Mouse (Mus musculus) CH12.LX (cell line): ENCODE measurements around the gene Gm10271. TPM values are rescaled to one million over a fixed set of nuclear protein-coding genes. Genes with fewer than 3 reads are reported as not detected.

Experiments used
- DNase-seq: peaks from one replicate; pipeline ENCODE4 v3.0.0-alpha.2; 2013; ENCODE audit errors: extremely low read depth
- H3K27ac ChIP-seq: 2 replicates; pipeline ENCODE4 v1.5.1; 2012; ENCODE audit warnings: low read depth, mild to moderate bottlenecking, control low read depth, moderate library complexity; ENCODE audit not compliant: insufficient read depth
- H3K27me3 ChIP-seq: replicated peaks from 2 replicates; pipeline ENCODE3; 2012; ENCODE audit warnings: inconsistent platforms
- H3K36me3 ChIP-seq, 2 experiments: replicated peaks in 1 of 2; 2 replicates each; pipeline versions ENCODE3 to v1.6.1; 2012; ENCODE audit warnings: inconsistent platforms in 1 of 2, low read length in 1 of 2, mild to moderate bottlenecking in 1 of 2, mixed read lengths in 1 of 2, moderate library complexity in 1 of 2; ENCODE audit not compliant: control insufficient read depth in 1 of 2, insufficient read depth in 1 of 2
- H3K4me1 ChIP-seq, 2 experiments: 2 replicates each; pipeline ENCODE4 v1.6.1; 2012; ENCODE audit warnings: inconsistent platforms in 1 of 2, moderate library complexity in 1 of 2; ENCODE audit not compliant: insufficient read depth in 2 of 2, control insufficient read depth in 1 of 2
- H3K4me2 ChIP-seq: 2 replicates; pipeline ENCODE4 v1.6.1; 2012; ENCODE audit warnings: low read depth, mild to moderate bottlenecking, control low read depth; ENCODE audit not compliant: poor library complexity, insufficient read depth, severe bottlenecking
- H3K4me3 ChIP-seq, 3 experiments: fragments of 150-350 bp in 1 of 3; sonication (generic) in 1 of 3; replicated peaks in 1 of 3; 2 replicates each; pipeline versions ENCODE3 to v1.5.1; 2011 to 2012; ENCODE audit warnings: low read depth in 2 of 3, low read length in 2 of 3, mild to moderate bottlenecking in 2 of 3, moderate library complexity in 2 of 3, control low read depth in 1 of 3, improper control_type of control experiment in 1 of 3, inconsistent platforms in 1 of 3, mixed read lengths in 1 of 3; ENCODE audit not compliant: poor library complexity in 1 of 3
- H3K79me2 ChIP-seq: replicated peaks from 2 replicates; pipeline ENCODE4 v1.6.1; 2012; ENCODE audit warnings: mild to moderate bottlenecking, moderate library complexity; ENCODE audit not compliant: control insufficient read depth, poor library complexity, insufficient read depth, severe bottlenecking; ENCODE audit errors: extremely low read depth
- H3K9ac ChIP-seq: 2 replicates; pipeline ENCODE4 v1.6.1; 2012; ENCODE audit warnings: low read depth, mild to moderate bottlenecking, control low read depth, moderate library complexity; ENCODE audit not compliant: insufficient read depth
- H3K9me3 ChIP-seq: replicated peaks from 2 replicates; pipeline ENCODE3; 2012; ENCODE audit warnings: low read length, inconsistent platforms, mixed read lengths
- BHLHE40 ChIP-seq: IDR thresholded peaks from 2 replicates; pipeline ENCODE4 v1.6.1; 2011; ENCODE audit warnings: mild to moderate bottlenecking, low read depth, low read length, improper control_type of control experiment
- CTCF ChIP-seq, 2 experiments: IDR thresholded peaks in 1 of 2; conservative IDR thresholded peaks in 1 of 2; 2 replicates each; pipeline ENCODE4 v1.5.1; 2011 to 2012; ENCODE audit warnings: low read depth in 2 of 2, low read length in 2 of 2, improper control_type of control experiment in 1 of 2, inconsistent platforms in 1 of 2, mild to moderate bottlenecking in 1 of 2, moderate library complexity in 1 of 2
- ETS1 ChIP-seq: conservative IDR thresholded peaks from 2 replicates; pipeline ENCODE4 v1.6.1; 2012; ENCODE audit warnings: low read depth, mild to moderate bottlenecking, inconsistent platforms, low read length, improper control_type of control experiment, moderate library complexity
- HCFC1 ChIP-seq: IDR thresholded peaks from 2 replicates; pipeline ENCODE4 v1.6.1; 2012; ENCODE audit warnings: low read depth, mild to moderate bottlenecking, inconsistent platforms, low read length, improper control_type of control experiment
- IRF4 ChIP-seq: IDR thresholded peaks from 2 replicates; pipeline ENCODE4 v1.6.1; 2014; ENCODE audit warnings: low read depth, mild to moderate bottlenecking, inconsistent platforms, low read length, improper control_type of control experiment
- MAFK ChIP-seq: IDR thresholded peaks from 2 replicates; pipeline ENCODE4 v1.6.1; 2011; ENCODE audit warnings: low read length, improper control_type of control experiment; ENCODE audit not compliant: insufficient replicate concordance
- MAX ChIP-seq: IDR thresholded peaks from 2 replicates; pipeline ENCODE4 v1.6.1; 2011; ENCODE audit warnings: low read length, improper control_type of control experiment
- MAZ ChIP-seq: IDR thresholded peaks from 2 replicates; pipeline ENCODE4 v1.6.1; 2012; ENCODE audit warnings: low read depth, mild to moderate bottlenecking, inconsistent platforms, low read length, improper control_type of control experiment, moderate library complexity
- NRF1 ChIP-seq: IDR thresholded peaks from 2 replicates; pipeline ENCODE4 v1.6.1; 2014; ENCODE audit warnings: low read depth, mild to moderate bottlenecking, inconsistent platforms, low read length, improper control_type of control experiment, moderate library complexity
- POLR2AphosphoS2 ChIP-seq: IDR thresholded peaks from 2 replicates; pipeline ENCODE4 v1.6.1; 2011; ENCODE audit warnings: low read depth, low read length, improper control_type of control experiment
- RCOR1 ChIP-seq: conservative IDR thresholded peaks from 2 replicates; pipeline ENCODE4 v1.6.1; 2012; ENCODE audit warnings: low read depth, mild to moderate bottlenecking, inconsistent platforms, low read length, improper control_type of control experiment
- SIN3A ChIP-seq: IDR thresholded peaks from 2 replicates; pipeline ENCODE4 v1.6.1; 2012; ENCODE audit warnings: low read length, improper control_type of control experiment, inconsistent platforms
- SMC3 ChIP-seq: IDR thresholded peaks from 2 replicates; pipeline ENCODE4 v1.6.1; 2011; ENCODE audit warnings: low read depth, low read length, improper control_type of control experiment
- TBP ChIP-seq: conservative IDR thresholded peaks from 2 replicates; pipeline ENCODE4 v1.6.1; 2011; ENCODE audit warnings: low read depth, low read length, improper control_type of control experiment
- TCF12 ChIP-seq: IDR thresholded peaks from 2 replicates; pipeline ENCODE4 v1.6.1; 2014; ENCODE audit warnings: low read depth, mild to moderate bottlenecking, inconsistent platforms, low read length, improper control_type of control experiment
- ZC3H11A ChIP-seq: IDR thresholded peaks from 2 replicates; pipeline ENCODE4 v1.6.1; 2012; ENCODE audit warnings: low read depth, mild to moderate bottlenecking, inconsistent platforms, low read length, improper control_type of control experiment
- ZKSCAN1 ChIP-seq: IDR thresholded peaks from 2 replicates; pipeline ENCODE4 v1.6.1; 2012; ENCODE audit warnings: low read depth, inconsistent platforms, low read length, improper control_type of control experiment, borderline replicate concordance
- ZMIZ1 ChIP-seq: IDR thresholded peaks from 2 replicates; pipeline ENCODE4 v1.6.1; 2012; ENCODE audit warnings: low read depth, mild to moderate bottlenecking, inconsistent platforms, low read length, improper control_type of control experiment
- dilution Hi-C: fragments of 300-500 bp; cut with MboI; formaldehyde crosslinking; loops from 2 replicates; pipeline ENCODE4 v1.14.3; 2020; ENCODE audit warnings: low sequenced_read_pairs; ENCODE audit not compliant: extremely low pct_unique_long_range_greater_than_20kb, extremely low pct_ligation_motif_present
- in situ Hi-C: fragments of 300-500 bp; cut with MboI; formaldehyde crosslinking; loops from 3 replicates; pipeline ENCODE4 v1.14.3; 2019; ENCODE audit warnings: low sequenced_read_pairs, low pct_ligation_motif_present, low pct_unique_long_range_greater_than_20kb, mixed read lengths
- polyA plus RNA-seq: library from polyadenylated mRNA; unstranded; fragments of >175 nt; gene quantifications from 2 replicates; pipeline ENCODE4 v1.2.1, GENCODE M21; 2012; ENCODE audit warnings: low read depth; ENCODE audit not compliant: insufficient read length
- total RNA-seq, 2 experiments: library from RNA; depleted of rRNA; stranded (reverse); fragments of 300-350 nt in 1 of 2; fragments of >200 nt in 1 of 2; gene quantifications; 2 replicates each; pipeline ENCODE4 v1.2.3; 2012 to 2014

Gm10271 gene
- total and polyA plus RNA-seq, 3 experiments, result not detected

DNA sequence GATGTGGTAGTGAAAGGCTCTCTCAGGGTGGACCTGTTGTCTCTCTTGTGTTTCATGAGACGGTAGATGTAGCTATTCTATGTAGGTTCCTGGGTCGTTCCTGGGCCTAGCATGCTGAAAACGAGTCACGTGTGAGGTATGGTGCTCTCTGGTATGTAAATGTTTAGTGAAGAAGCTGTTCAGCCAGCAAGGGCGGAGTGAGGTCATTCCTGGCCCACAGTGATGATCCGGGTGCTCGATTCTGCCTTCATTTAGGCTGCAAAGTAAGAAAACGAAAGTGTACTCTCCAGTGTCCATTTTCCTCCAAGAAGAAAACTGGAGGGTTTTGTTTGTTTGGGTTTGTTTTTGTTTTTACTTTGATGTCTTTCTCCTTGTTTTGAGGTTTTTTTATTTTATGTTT, 21.6 kb upstream of the Gm10271 start:
- in situ Hi-C loops, result no loop called here
- dilution Hi-C loops, result no loop called here
- H3K9ac ChIP-seq, result no peak overlapping the region

DNA sequence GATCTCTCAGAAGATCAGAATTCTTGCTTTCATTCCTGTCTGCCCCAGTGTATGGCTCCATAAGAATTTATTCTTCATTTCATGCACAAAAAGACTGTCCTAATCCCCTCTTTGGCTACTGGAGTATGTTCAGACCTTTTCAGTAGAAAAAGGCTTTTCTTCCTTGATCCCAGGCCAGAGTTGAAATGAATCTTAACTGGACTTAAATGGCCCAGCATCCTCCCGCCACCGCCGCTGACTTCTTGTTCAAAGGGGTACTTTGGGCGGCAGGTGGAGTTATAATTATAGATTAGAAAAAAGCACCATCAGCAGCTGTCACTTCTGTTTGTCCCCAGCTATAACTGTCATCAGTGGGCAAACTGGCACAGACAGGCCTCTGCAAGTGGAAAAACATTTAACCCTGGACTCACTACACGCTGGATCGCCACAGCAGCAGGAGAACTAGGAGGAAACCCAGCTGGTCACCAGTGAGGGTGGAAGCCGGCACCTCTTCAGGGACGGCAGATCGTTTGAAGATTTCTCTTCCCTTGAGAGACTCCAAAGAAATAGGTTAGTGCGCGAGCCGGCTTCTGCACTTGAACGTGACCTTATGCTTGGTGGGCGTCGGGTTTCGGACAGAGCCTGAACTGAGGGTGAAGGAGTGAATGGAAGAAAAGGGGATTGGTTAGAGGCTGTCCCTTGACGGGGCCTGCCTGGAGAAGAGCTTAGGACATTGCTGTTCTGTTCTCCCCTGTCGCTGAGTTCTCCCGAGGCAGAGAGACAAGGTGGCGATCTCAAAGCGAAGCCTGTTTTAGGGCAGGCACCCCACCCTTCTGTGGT, 14.1 kb upstream of the Gm10271 start, which contains the start of gene Best3:
Gene Best3 (plus strand): TSS at position 51 of the 819 bp plus-strand sequence.
- H3K36me3 ChIP-seq, result no peaks in the 10 kb centered on the region
- no peaks in the 10 kb centered on the region for H3K9me3 ChIP-seq
- H3K79me2 ChIP-seq, result no peaks in the 10 kb centered on the region
- no peaks in the 10 kb centered on the region for H3K4me1 ChIP-seq
- no peak within 1 kb of the TSS for H3K27ac ChIP-seq
- TF ChIP-seq IRF4, result no peak
- no peak for TF ChIP-seq RCOR1
- no peak for TF ChIP-seq MAX
- TF ChIP-seq POLR2AphosphoS2, result no peak
- TF ChIP-seq NRF1, result no peak
- TF ChIP-seq CTCF (conservative IDR thresholded peaks at IDR 0.05 in 1 of 2, IDR thresholded peaks at IDR 0.05 in 1 of 2; ENCODE audit: low read depth in 2 of 2, low read length in 2 of 2), result no peak
- no peak for TF ChIP-seq MAZ
- no peak for TF ChIP-seq ZC3H11A
- no peak for TF ChIP-seq MAFK
- TF ChIP-seq SIN3A, result no peak
- TF ChIP-seq HCFC1, result no peak
- TF ChIP-seq ETS1, result no peak
- TF ChIP-seq, all 38 proteins: peak for 0
- Histone ChIP-seq H3K27me3 (no peaks in the 10 kb centered on the region), H3K9ac (no peak within 1 kb of the TSS), H3K4me2 (no peak within 1 kb of the TSS), H3K4me3 (no peak within 1 kb of the TSS)
- dilution Hi-C loops (no loop called here), in situ Hi-C loops (no loop called here)
- DNase-seq, result no peak

More for the DNA sequence above, 21.6 kb upstream of the Gm10271 start:
- Histone ChIP-seq H3K27me3 (no peaks in the 10 kb centered on the region), H3K27ac (no peak overlapping the region), H3K36me3 (no peaks in the 10 kb centered on the region), H3K4me2 (no peak overlapping the region), H3K9me3 (no peaks in the 10 kb centered on the region), H3K4me3 (no peak overlapping the region), H3K79me2 (no peaks in the 10 kb centered on the region), H3K4me1 (peaks cover 0 to 7% of the 10 kb centered on the region in 2 experiments; a peak in 2 of 4 replicates)
- no peak for DNase-seq
- TF ChIP-seq SMC3, result no peak
- no peak for TF ChIP-seq ZMIZ1
- TF ChIP-seq IRF4, result no peak
- no peak for TF ChIP-seq ZKSCAN1
- TF ChIP-seq TBP, result no peak
- no peak for TF ChIP-seq TCF12
- peak; percentile 36; the same call in 1 of the 2 replicates for TF ChIP-seq BHLHE40
